Mouse (Mus musculus) liver, postnatal 0 days (tissue): Measurements from ENCODE around the gene Hgd.

Experiments used
- CTCF ChIP-seq: sonication (generic); IDR thresholded peaks from 2 replicates; pipeline ENCODE4 v1.5.1; 2016; ENCODE audit warnings: antibody characterized with exemption, low read depth
- EP300 ChIP-seq: IDR thresholded peaks from 2 replicates; pipeline ENCODE4 v1.6.1; 2016; ENCODE audit warnings: antibody characterized with exemption, low read depth, mild to moderate bottlenecking

DNA sequence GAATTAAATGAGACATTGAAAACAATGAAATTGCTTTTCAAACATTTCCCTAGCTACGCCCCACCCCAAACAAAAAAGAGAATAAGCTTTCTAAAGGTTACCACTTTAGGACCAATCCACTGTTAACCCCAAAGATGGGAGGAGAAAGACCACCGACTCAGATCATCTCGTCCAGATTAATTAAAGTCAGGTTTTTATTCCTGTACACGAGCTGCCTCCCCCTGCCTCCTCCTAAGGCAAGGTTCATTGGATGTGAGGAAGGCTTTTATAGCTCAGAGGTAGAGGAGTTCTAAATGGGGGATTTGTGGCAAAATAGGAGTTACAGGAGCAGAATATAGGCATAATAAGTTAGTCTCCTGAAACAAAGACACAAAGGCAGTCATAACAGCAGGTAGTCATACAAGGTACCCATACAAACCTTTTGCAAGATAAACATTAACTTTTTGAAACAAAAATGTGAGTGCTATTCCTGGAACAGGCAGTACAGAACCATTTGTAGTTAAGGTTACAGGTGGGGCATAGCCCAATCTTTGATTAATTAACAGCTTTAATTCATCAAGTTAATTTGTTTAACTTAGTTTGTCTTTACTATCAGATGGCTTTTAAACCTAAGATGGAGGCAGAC, 75.0 kb downstream of the Hgd start:
- TF ChIP-seq EP300 (no peak), CTCF (no peak)
